Mouse (Mus musculus): ENCODE measurements around the gene Cnn1.
"Not testable (repeated sequence)": the region's sequence is repeated elsewhere in the genome, so short reads cannot be mapped to it uniquely, and the experiment has no call there.

Gene Cnn1

DNA sequence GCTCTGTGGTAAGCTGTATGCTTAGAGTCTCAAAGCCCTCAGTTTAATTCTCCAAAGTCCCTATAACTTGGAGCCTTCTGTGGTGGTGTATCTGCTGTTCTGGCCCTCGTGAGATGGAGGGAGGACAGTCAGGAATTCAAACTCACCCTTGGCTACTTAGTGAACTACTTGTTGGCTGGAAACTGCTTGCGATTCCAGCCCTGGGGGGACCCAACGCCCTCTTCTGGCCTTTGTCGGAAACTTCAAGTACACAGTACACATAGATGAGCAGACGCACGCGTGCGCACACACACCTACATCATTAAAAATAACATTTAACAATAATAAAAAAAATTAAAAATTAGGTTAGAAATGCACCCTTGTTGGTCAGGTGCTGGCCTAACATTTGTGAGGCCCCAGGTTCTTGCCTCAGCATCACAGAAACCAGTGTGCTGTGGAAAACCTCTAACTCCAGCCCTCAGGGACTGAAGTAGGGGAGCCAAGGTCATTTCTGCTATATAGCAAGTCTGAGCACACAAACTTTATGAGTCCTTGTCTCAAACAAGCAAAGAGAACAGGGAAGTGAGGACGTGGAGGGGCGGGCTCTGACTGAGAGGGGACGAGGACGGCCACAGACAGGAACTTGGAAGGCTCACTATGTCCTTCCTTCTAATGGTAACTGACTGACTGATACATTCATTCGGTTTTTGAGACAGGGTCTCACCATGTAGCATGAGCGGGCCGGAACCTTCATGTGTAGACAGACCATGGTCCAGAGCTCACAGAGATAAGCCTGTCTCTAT lies 26.4 kb downstream of the Cnn1 start:
- no peak for ATAC-seq (ENCODE audit: low TSS enrichment)

DNA sequence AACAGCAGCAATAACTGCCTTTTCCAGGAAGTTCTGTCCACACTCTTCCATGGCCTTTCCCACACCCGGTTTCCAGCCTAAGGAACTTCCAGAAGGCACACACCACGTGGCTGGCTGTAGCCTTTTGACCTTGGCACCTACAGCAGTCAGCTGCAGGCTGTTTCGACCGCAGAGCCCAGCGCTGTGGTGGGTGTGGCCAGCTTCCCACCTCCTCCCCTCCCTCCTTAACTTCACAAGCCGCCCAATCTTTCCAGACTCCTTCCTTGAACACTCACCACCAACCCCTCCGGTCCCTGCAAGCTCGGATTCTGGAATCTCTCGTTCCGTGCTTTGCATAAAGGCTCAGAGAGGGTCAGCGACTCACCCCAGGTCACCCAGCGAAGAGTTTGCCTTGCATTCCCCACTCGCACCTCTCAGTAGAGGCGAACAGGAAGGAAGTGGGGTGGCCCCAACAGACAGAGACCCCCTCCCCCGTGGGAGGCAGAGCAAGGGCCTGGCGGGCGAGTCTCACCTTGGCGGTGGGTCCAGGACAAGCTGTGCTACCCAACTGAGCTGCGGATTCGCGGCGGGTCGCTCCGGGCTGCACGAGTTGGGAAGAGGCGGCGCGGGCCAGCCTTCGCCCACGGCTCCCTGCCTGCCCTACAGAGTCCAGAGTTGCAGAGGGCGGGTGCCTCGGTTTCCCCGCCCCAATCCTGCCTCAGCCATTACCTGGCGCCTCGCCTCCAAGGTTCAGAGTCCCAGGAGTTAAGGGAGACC lies 32.4 kb downstream of the Cnn1 start:
- ATAC-seq (ENCODE audit: low TSS enrichment), result no peak

DNA sequence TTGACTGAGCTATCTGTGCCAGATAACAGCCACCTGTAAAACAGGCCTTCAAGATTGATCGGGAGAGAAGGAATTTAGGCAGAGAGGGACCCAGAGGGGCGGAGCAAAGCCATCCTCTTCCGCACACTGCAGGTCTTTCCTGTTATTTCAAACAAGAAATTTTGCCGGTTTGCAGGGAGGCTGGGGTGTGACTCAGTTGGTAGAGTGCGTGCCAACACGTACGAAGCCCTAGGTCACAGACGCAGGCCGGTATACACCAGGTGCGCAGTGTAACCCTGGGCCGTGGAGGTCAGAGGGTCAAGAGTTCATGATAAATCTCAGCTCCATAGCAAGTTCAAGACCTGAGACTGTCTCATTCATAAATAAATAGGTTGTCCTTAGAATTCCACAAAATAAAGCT lies 33.2 kb downstream of the Cnn1 start:
- no peak for ATAC-seq (ENCODE audit: low TSS enrichment)

DNA sequence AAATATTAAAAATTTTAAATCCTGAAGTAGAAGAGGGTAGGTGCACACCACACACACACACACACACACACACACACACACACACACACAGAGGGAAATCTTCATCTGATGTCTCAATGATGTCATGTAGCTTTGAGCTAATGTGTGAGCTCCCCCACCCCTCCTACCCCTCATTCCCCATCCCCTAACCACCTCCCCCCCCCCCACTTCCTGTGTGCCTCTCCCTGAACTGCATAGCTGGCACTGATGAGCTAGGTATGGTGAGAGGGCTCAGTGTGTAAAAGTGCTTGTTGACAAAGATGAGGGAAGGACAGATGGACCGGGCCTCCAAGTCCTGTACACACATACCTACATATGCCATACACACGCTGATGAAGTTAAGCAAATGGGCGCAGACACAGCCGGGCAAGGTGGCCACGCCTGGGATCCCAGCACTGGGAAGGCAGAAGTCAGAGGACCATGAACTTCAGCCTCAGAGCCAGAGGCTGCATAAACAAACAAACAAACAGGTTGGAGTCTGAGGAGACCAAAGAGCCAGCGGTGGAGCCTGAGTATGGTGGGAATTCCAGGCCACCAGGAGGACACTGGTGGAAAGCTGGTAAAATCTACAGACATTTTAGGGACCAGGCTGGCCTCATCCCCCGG lies 35.4 kb downstream of the Cnn1 start:
- no peak for ATAC-seq (ENCODE audit: low TSS enrichment)

DNA sequence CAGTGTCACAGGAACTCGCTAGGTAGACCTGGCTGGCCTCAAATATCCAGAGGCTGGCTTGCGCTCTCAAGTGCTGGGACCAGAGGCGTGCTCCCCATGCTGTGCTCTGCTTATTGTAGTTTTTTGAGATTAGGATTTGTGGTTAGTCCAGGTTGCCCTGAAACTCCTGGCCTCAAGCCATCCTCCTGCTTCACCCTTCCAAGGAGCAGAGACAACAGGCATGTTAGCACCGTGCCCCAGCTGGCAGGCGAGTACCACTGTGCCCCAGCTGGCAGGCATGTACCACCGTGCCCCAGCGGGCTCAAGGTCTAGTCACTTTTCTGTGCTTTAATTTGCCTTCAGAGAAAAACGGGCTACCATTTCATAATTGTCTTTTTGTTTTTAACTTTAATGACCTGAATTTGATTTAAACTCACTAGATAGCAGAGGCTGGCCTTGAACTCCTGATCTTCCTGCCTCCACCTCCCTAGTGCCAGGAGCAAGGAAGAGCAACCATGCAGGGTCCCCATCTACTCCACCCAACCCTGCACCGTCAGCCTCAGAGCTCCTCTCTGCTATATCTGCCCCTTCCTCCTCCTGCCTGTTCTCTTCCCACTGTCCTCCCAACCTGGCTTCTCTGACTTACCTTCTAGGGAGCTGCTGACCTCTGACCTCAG lies 36.1 kb downstream of the Cnn1 start:
- no peak for ATAC-seq (ENCODE audit: low TSS enrichment)

DNA sequence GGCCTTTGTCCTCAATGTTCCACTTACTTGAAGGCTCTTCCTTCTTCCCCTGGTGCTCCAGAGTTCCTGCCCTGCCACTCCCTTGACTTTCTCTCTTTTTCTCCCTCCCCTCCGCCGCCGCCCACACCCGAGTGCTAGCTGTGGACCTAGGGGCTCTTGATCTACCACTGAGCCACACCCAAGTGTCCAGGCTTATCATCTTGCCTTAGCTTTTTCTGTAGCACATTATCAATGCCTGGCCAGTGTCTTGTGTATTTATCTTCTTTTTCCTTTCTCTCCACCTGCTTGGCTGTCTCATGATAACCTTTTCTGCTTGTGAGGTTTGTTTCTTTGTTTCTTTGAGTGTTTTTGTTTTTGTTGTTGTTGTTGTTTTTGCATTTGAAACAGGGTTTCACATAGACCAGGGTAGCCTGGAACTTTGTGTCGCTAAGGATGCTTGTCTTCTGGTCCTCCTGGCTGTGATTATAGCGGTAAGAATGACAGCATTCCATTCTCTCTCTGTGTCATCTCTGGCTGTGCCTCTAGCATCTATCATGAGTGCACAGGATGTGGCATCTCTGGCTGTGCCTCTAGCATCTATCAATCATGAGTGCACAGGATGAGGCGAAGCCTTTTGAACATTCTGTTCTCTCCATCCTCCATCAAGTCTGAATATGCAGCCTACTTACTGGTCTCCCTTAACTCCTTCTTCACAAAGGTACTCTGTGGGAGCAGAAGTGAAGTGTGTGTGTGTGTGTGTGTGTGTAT lies 36.8 kb downstream of the Cnn1 start, which contains the start of gene Acp5:
Acp5 (minus strand) TSS at position 68 of the 747 bp plus-strand sequence.
- ATAC-seq (ENCODE audit: low TSS enrichment), result no peak

DNA sequence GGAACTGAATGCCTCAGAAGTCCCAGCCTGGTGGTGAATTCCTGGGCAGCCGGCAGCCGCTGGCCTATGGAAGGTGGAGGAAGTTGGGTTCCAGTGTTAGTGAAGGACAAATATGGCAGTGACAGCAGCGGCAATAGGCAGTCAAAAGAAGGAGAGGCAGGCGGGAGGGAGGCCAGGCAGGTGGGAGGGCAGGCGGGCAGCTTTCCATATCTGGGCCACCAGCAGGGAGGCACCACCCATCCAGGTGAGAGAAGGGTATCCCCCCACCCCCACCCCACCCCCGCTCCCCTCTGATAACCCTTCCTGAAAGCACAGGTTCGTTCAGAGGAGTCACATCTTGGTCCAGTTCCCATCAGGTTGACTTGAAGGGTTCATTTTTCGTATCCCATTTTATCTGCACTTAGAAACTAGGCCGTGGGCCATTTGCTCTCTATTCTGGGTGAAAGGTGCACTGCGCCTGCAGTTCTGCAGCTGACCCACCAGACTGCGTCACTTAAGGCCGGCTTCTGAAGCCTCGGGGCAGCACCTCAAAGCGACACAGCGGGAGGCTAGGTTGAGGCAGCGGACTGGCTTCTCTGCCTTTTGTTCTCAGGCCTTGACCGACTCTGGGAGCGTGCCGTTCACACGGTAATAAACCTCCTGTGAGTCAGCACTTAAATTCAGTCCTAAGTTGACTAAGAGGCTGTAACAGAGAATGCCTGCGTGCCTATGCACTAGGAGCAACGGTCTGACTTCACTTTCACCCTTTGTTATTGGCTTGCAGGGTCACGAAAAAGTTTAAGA lies 37.9 kb downstream of the Cnn1 start:
- ATAC-seq (ENCODE audit: low TSS enrichment), result no peak

DNA sequence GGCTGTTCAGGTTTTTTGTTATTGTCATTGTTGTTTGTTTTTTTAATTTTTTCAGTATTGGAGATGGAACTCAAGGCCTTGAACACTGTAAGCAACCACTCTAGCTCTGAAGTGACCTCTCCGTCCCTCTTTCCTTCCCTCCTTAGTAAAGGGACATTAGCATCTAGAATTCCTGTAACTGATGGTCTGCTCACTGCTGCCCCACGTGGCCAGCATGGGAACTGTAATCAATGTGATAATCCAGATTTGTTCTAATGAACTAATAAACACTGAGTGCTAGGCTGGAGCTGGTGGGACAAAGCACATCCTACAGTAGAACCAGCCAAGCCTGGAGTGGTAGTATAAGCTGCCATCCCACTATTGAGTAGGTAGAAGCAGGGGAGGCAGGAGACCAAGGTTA lies 39.5 kb downstream of the Cnn1 start:
- ATAC-seq (ENCODE audit: low TSS enrichment), result no peak

DNA sequence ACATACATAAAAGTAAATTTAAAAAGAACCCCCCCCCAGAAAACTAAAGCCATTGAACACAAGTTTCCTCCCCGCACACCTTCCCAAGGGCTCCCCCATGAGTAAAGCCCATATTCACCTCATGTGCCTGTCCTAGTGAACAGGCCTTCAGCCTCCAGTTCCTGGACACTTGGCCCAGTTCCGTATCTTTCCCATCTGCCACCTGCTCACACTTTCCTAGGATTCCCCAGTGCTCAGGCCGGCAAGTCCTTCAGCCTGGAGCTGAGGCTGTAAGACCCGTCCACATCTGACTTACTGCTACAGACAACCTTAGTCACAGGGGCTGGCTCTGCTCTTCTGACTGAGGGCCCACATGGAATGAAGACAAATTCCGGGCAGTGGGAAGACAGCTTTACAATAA lies 40.7 kb downstream of the Cnn1 start:
- no peak for ATAC-seq (ENCODE audit: low TSS enrichment)

DNA sequence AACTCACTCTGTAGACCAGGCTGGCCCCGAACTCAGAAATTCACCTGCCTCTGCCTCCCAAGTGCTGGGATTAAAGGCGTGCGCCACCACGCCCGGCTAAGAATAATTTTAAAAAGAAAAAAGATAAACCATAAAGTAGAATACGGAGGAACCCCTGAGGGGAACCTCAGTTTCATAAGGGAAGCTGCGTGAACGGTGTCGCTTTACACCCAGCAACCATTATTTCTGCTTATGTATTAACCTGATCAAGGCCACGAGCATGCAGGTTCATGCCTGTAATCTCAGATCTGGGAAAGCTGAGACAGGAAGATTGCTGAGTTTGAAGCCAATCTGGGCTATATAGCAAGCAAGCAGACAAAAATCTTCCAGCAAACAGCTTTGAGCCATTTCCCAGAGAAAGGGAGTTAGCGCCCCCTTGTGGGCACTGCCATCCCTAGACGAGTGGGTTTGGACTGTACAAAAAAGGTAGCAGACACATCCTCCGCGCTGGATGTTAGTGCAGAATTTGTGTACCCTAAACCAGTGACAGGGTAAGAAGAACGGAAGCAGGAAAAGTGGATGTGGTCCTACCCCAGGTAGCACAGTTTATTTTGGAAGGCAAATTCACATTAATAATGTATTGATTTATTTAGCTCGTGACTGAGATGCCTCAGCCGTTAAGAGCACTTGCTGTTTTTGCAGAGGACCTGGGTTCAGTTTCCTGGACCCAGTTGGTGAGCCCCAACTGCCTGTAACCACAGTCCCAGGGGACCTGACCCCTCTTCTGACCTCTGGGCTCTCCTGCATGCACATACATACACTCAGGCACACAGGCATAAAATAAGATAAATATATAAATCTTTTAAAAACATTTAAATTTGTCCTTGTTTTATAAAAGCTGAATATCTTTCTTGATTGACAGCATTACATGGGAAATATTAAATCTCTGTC lies 44.4 kb downstream of the Cnn1 start:
- peak; percentile 85 for ATAC-seq (ENCODE audit: low TSS enrichment)

DNA sequence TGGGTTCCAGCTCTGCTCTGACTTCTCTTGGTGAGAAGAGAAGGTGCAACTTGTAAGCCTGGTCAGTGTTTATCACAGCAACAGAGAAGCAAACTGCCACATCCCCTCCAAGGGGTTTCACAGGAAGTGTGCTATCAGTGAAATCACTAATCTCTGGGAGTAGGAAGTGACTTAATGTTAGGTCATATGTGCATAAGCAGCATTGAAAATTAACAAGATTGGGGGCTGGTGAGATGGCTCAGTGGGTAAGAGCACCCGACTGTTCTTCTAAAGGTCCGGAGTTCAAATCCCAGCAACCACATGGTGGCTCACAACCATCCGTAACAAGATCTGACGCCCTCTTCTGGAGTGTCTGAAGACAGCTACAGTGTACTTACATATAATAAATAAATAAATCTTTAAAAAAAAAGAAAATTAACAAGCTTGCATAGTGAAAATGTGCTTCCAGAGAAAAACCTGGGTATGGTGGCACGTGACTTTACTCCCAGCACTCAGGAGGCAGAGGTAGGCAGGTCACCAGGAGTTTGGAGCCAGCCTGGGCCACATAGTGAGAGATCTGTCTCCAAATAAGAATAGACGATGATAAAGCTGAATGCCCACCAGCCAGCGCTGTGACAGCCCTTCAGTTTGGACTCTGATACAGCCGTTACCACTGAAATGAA lies 45.4 kb downstream of the Cnn1 start:
- ATAC-seq (ENCODE audit: low TSS enrichment), result no peak

DNA sequence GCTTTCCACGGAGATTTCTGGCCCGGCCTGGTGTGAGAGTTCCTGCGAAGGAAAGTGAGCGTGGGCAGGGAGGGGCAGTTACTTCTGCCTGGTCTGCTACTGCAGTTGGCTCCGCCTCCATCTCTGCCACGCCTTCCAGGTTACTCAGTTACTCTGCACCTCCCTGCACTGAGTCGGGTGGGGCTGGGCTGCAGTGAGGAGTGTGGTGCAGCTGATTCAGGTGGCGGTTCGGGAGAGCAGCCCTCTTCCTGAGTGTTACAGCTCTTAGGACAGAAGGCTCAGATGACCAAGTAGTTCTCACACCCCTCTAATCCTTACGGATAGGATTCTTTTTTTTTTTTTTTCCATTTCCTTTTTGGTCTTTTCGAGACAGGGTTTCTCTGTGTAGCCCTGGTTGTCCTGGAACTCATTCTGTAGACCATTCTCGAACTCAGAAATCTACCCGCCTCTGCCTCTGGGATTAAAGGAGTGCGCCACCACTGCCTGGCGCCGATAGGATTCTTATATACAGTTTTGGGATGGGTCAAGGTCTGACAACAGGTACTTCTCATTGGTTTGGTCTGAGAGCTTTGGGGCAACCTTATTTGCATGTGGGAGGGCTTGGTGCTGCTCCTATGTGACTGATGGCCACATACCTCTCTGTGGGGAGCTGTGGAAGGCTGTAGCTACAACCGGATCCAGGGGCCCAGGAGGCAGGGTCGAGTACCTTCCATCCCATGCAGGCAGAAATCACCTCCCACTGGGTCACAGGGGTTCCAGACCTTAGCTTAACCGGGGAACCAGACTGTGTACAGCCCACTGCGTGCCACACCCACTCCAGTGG lies 50.6 kb downstream of the Cnn1 start:
- no peak for ATAC-seq (ENCODE audit: low TSS enrichment)

DNA sequence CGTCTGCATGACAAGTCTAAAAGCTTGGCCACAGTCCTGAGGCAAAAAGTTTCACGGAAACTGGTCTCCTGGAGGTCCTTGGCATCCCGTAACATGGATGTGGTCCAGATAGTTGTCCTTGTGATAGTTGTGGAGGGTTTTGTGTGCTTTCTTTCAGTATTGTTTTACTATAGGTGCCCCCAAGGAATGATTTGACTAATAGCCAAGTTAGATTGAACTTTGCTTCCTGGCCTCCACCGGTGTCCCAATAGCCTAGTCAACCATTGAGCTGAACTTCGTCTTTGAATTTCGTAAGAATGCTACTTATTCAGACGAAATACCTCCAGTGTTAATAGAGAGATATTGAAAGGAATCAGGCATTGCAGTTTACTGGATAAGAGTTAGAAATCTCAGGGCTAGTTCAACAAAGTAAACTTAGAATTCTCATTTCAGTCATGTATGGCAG lies 51.3 kb downstream of the Cnn1 start:
- ATAC-seq (ENCODE audit: low TSS enrichment), result not testable (repeated sequence)

DNA sequence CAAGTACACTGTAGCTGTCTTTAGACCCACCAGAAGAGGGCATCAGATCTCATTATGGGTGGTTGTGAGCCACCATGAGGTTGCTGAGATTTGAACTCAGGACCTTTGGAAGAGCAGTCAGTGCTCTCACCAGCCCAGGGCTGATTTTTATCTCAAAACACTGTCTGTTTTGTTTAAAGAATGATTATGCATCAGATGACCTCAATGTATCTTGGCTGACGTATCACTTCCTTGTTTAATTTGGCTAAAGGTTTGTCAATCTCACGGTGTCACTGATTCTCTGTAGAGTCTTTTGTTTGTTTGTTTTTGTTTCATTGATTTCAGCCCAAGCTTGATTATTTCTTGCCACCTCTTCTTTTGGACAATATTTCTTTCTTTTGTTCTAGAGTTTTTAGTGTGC lies 51.9 kb downstream of the Cnn1 start:
- no peak for ATAC-seq (ENCODE audit: low TSS enrichment)

DNA sequence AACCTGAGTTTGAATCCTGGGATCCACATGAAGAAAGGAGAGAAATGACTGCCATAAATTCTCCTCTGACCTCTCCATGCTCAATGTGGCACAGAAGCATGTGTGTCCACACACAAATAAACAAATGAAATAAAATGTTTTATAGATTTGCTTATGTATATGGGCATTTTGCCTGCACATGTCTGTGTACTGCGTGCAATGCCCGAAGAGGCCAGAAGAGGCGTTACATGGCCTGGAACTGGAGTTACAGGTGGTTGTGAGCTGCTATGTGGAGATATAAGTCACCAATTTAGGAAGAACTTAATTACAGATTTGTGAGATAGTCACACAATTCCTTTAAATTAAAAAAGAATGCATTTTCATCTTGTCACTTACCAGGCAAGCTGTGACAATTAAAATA lies 54.8 kb downstream of the Cnn1 start:
- ATAC-seq (ENCODE audit: low TSS enrichment), result no peak

DNA sequence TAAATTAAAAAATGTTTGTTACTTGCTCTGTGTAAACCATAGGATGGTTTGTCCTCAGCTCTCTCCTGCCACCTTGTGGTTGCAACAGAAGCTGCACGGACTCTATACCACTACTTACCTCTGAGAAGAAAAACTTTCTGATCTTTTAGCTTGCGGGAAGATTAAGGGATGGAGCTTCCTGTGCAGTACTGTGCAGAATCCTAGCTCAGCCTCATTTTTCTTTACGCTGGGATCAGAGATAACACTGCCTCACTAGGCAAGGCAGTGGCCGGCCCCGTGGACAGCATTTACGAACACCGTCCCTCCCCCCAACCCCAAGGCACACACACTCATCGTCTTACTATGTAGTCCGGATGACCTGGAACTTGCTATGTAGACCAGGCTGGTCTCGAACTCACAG lies 56.6 kb downstream of the Cnn1 start:
- 0 out of 2 replicates have a peak, but pooled peaks have one; percentile 45 for ATAC-seq (ENCODE audit: low TSS enrichment)

DNA sequence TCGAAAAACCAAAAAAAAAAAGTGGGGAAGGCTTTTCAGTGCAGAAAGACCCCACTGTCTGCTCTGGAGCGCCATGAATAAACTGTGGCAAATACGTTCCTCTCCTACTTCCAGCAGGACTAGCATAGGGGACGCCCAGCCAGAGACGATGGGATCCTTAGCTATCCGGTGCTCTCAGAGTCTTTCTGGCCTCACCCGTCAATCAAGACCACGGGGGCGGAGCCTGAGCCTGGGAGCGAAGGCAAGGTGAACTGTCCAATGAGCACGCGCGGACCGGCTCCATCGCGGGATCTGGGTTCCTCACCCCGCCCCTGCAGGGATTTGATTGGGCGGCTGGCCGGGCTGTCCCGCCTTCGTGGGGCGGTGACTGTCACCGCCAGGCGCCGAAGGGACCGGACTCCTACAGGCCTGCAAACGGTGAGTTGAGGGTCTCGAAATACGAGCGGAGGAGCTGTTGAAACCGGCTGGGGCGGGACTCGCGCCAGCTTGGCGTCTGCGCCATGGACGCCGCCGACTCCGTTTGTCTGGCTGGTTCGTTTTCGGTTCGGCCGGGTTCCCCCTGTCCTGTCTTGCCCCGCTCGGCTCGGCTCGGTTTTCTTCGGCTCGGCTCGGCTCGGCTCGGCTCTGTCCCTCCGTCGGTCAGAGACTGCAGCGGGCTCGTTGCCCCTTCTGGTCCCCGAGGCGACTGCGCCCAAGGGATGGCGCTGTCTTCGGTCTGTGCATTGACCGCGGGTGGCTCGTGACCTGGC lies 57.7 kb downstream of the Cnn1 start, which contains the start of gene Pigyl:
Pigyl (plus strand) TSS at position 350 of the 749 bp plus-strand sequence.
- peak; percentile 98 for ATAC-seq (ENCODE audit: low TSS enrichment)

Measured in frontal cortex, adult (tissue).